Mouse (Mus musculus) MEL (cell line): ENCODE measurements at regions not wholly inside any gene's neighbourhood (a gene's known extent, or its start where the extent isn't known, plus 50 kb on each side); places are given as distances from the start of the nearest gene placed in this dataset.

Experiments used
- DNase-seq: peaks from one replicate; pipeline ENCODE4 v3.0.0; 2011; ENCODE audit warnings: low read depth, low spot score
- H3K27ac ChIP-seq: 2 replicates; pipeline ENCODE4 v1.5.1; 2012; ENCODE audit warnings: low read depth, mild to moderate bottlenecking, control low read depth, low read length, moderate library complexity; ENCODE audit not compliant: control insufficient read depth
- H3K27me3 ChIP-seq, 2 experiments: fragments of 150-350 bp in 1 of 2; sonication (generic) in 1 of 2; 2 replicates each; pipeline ENCODE4 v1.6.1; 2012; ENCODE audit warnings: low read length in 2 of 2, mild to moderate bottlenecking in 2 of 2, improper control_type of control experiment in 1 of 2, moderate library complexity in 1 of 2; ENCODE audit not compliant: insufficient read depth in 2 of 2, control insufficient read depth in 1 of 2
- H3K36me3 ChIP-seq, 2 experiments: 2 replicates each; pipeline ENCODE4 v1.6.1; 2012 to 2014; ENCODE audit warnings: low read length in 2 of 2, improper control_type of control experiment in 1 of 2, inconsistent platforms in 1 of 2, mild to moderate bottlenecking in 1 of 2; ENCODE audit not compliant: insufficient read depth in 2 of 2, control insufficient read depth in 1 of 2
- H3K4me1 ChIP-seq, 2 experiments: fragments of 150-350 bp in 1 of 2; sonication (generic) in 1 of 2; 2 replicates each; pipeline ENCODE4 v1.6.1; 2012; ENCODE audit warnings: low read length in 2 of 2, improper control_type of control experiment in 1 of 2, mild to moderate bottlenecking in 1 of 2; ENCODE audit not compliant: insufficient read depth in 2 of 2, control insufficient read depth in 1 of 2
- H3K4me3 ChIP-seq, 2 experiments: fragments of 150-350 bp in 1 of 2; sonication (generic) in 1 of 2; 2 replicates each; pipeline ENCODE4 v1.5.1; 2012; ENCODE audit warnings: low read depth in 2 of 2, low read length in 2 of 2, mild to moderate bottlenecking in 2 of 2, moderate library complexity in 2 of 2, control low read depth in 1 of 2, improper control_type of control experiment in 1 of 2; ENCODE audit not compliant: control insufficient read depth in 1 of 2, insufficient read depth in 1 of 2
- H3K79me2 ChIP-seq: 2 replicates; pipeline ENCODE4 v1.6.1; 2012; ENCODE audit warnings: mild to moderate bottlenecking, low read length, moderate library complexity; ENCODE audit not compliant: control insufficient read depth, poor library complexity, insufficient read depth
- H3K9ac ChIP-seq: 2 replicates; pipeline ENCODE4 v1.6.1; 2012; ENCODE audit warnings: low read depth, mild to moderate bottlenecking, control low read depth, low read length, moderate library complexity; ENCODE audit not compliant: control insufficient read depth, poor library complexity, severe bottlenecking
- H3K9me3 ChIP-seq: fragments of 150-350 bp; sonication (generic); replicated peaks from 2 replicates; pipeline ENCODE4 v1.6.1; 2012; ENCODE audit warnings: mild to moderate bottlenecking, low read length, improper control_type of control experiment, moderate library complexity; ENCODE audit not compliant: insufficient read depth
- BHLHE40 ChIP-seq: IDR thresholded peaks from 2 replicates; pipeline ENCODE4 v1.6.1; 2012; ENCODE audit warnings: low read depth, mild to moderate bottlenecking, inconsistent platforms, low read length, improper control_type of control experiment, borderline replicate concordance
- CHD1 ChIP-seq: IDR thresholded peaks from 2 replicates; pipeline ENCODE4 v1.6.1; 2012; ENCODE audit warnings: low read depth, mild to moderate bottlenecking, inconsistent platforms, low read length, improper control_type of control experiment
- ELF1 ChIP-seq: IDR thresholded peaks from 2 replicates; pipeline ENCODE4 v1.6.1; 2014; ENCODE audit warnings: low read depth, mild to moderate bottlenecking, inconsistent platforms, low read length, improper control_type of control experiment, moderate library complexity
- MAZ ChIP-seq: IDR thresholded peaks from 2 replicates; pipeline ENCODE4 v1.6.1; 2012; ENCODE audit warnings: low read depth, mild to moderate bottlenecking, inconsistent platforms, low read length, improper control_type of control experiment
- MEF2A ChIP-seq: IDR thresholded peaks from 2 replicates; pipeline ENCODE4 v1.6.1; 2014; ENCODE audit warnings: low read depth, mild to moderate bottlenecking, inconsistent platforms, low read length, improper control_type of control experiment; ENCODE audit not compliant: poor library complexity, insufficient replicate concordance, severe bottlenecking; ENCODE audit errors: extremely low read depth
- MXI1 ChIP-seq: IDR thresholded peaks from 2 replicates; pipeline ENCODE4 v1.6.1; 2011; ENCODE audit warnings: mild to moderate bottlenecking, low read depth, low read length, improper control_type of control experiment
- MYC ChIP-seq: IDR thresholded peaks from 2 replicates; pipeline ENCODE4 v1.6.1; 2011; ENCODE audit warnings: low read depth, mild to moderate bottlenecking, low read length, improper control_type of control experiment, moderate library complexity
- NRF1 ChIP-seq: IDR thresholded peaks from 2 replicates; pipeline ENCODE4 v1.6.1; 2014; ENCODE audit warnings: low read depth, mild to moderate bottlenecking, inconsistent platforms, low read length, improper control_type of control experiment, moderate library complexity; ENCODE audit not compliant: poor library complexity, insufficient read depth, severe bottlenecking
- POLR2A ChIP-seq, 2 experiments: IDR thresholded peaks; 2 replicates each; pipeline ENCODE4 v1.6.1; 2011 to 2012; ENCODE audit warnings: low read length in 2 of 2, mild to moderate bottlenecking in 2 of 2, control low read depth in 1 of 2, improper control_type of control experiment in 1 of 2, low read depth in 1 of 2, moderate library complexity in 1 of 2; ENCODE audit not compliant: control insufficient read depth in 1 of 2, insufficient read depth in 1 of 2, poor library complexity in 1 of 2
- POLR2AphosphoS5 ChIP-seq: IDR thresholded peaks from 2 replicates; pipeline ENCODE4 v1.6.1; 2012; ENCODE audit warnings: low read depth, borderline replicate concordance, mild to moderate bottlenecking, inconsistent platforms, low read length, moderate library complexity, mixed read lengths
- SIN3A ChIP-seq: IDR thresholded peaks from 2 replicates; pipeline ENCODE4 v1.6.1; 2012; ENCODE audit warnings: low read length, improper control_type of control experiment, inconsistent platforms
- TBP ChIP-seq: IDR thresholded peaks from 2 replicates; pipeline ENCODE4 v1.8.0; 2011; ENCODE audit warnings: low read depth, low read length, improper control_type of control experiment
- TCF12 ChIP-seq: IDR thresholded peaks from 2 replicates; pipeline ENCODE4 v1.6.1; 2014; ENCODE audit warnings: low read depth, mild to moderate bottlenecking, inconsistent platforms, low read length, improper control_type of control experiment, moderate library complexity
- UBTF ChIP-seq: IDR thresholded peaks from 2 replicates; pipeline ENCODE4 v1.6.1; 2012; ENCODE audit warnings: low read depth, mild to moderate bottlenecking, inconsistent platforms, low read length, improper control_type of control experiment, moderate library complexity, borderline replicate concordance; ENCODE audit not compliant: insufficient read depth
- USF2 ChIP-seq, 2 experiments: IDR thresholded peaks; 2 replicates each; pipeline ENCODE4 v1.6.1; 2011 to 2012; ENCODE audit warnings: improper control_type of control experiment in 2 of 2, low read length in 2 of 2, borderline replicate concordance in 1 of 2, inconsistent platforms in 1 of 2, low read depth in 1 of 2, mild to moderate bottlenecking in 1 of 2; ENCODE audit not compliant: insufficient read depth in 1 of 2
- ZC3H11A ChIP-seq: IDR thresholded peaks from 2 replicates; pipeline ENCODE4 v1.6.1; 2012; ENCODE audit warnings: low read depth, mild to moderate bottlenecking, inconsistent platforms, low read length, improper control_type of control experiment
- ZKSCAN1 ChIP-seq: IDR thresholded peaks from 2 replicates; pipeline ENCODE4 v1.6.1; 2012; ENCODE audit warnings: low read depth, mild to moderate bottlenecking, inconsistent platforms, low read length, improper control_type of control experiment, moderate library complexity
- ZNF384 ChIP-seq: IDR thresholded peaks from 2 replicates; pipeline ENCODE4 v1.6.1; 2012; ENCODE audit warnings: low read depth, mild to moderate bottlenecking, inconsistent platforms, low read length, improper control_type of control experiment

DNA sequence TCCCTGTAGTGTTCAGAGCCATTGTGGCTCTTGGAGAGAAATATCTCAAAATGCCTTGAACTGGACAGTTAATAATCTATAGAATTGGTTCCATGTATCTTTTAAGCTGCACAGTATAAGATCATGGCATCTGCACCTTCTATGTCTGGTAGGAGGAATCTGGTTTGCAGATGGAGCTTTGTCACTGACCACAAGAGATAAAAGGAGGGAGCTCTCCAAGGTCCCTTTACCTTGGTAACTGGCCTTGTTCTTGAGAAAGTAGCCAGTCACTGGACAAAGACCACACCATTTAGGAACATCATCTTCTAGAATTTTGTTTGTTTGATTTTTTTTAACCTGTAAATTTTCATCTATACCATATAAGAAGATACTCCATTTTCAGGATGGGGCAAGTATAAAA lies 52.5 kb upstream of the Plcb4 start:
- Histone ChIP-seq H3K4me1 (no peaks in the 10 kb centered on the region), H3K27me3 (no peaks in the 10 kb centered on the region), H3K4me3 (no peak overlapping the region), H3K9me3 (no peaks in the 10 kb centered on the region), H3K36me3 (no peaks in the 10 kb centered on the region), H3K9ac (no peak overlapping the region), H3K79me2 (no peaks in the 10 kb centered on the region)
- peak; percentile 18 for DNase-seq
- TF ChIP-seq ELF1 (no peak), USF2 (IDR thresholded peaks at IDR 0.05; ENCODE audit: borderline replicate concordance in 1 of 2, insufficient read depth in 1 of 2, low read depth in 1 of 2, low read length in 2 of 2) (no peak), ZNF384 (no peak), ZC3H11A (no peak), CHD1 (no peak), MEF2A (no peak), ZKSCAN1 (no peak), MAZ (no peak), TCF12 (no peak), BHLHE40 (no peak), MYC (no peak), TBP (no peak), POLR2A (IDR thresholded peaks at IDR 0.05; ENCODE audit: control insufficient read depth in 1 of 2, insufficient read depth in 1 of 2, low read depth in 1 of 2, low read length in 2 of 2, poor library complexity in 1 of 2) (no peak), MXI1 (no peak), NRF1 (no peak), UBTF (no peak), POLR2AphosphoS5 (no peak), SIN3A (no peak)
- TF ChIP-seq, all 39 proteins: peak for 0
- H3K27ac ChIP-seq, result no peak overlapping the region
